Mouse (Mus musculus) embryonic facial prominence, embryonic 10.5 days (tissue): ENCODE measurements around the gene Slc38a10. TPM values are rescaled to one million over a fixed set of nuclear protein-coding genes. Genes with fewer than 3 reads are reported as not detected.

Experiments used
- DNase-seq: peaks from one replicate; pipeline ENCODE4 v3.0.0-alpha.2; 2017; ENCODE audit warnings: low spot score
- H3K27ac ChIP-seq: fragments of 300-500 bp; sonication (generic); replicated peaks from 2 replicates; pipeline ENCODE4 v1.5.1; 2016; ENCODE audit warnings: mild to moderate bottlenecking
- H3K27me3 ChIP-seq: fragments of 300-500 bp; sonication (generic); replicated peaks from 2 replicates; pipeline ENCODE4 v1.6.1; 2016; ENCODE audit warnings: low read depth, mild to moderate bottlenecking; ENCODE audit not compliant: poor library complexity, severe bottlenecking
- H3K36me3 ChIP-seq: fragments of 300-500 bp; sonication (generic); replicated peaks from 2 replicates; pipeline ENCODE4 v1.6.1; 2016; ENCODE audit warnings: mild to moderate bottlenecking, moderate library complexity
- H3K4me1 ChIP-seq: fragments of 300-500 bp; sonication (generic); 2 replicates; pipeline ENCODE4 v1.6.1; 2016
- H3K4me3 ChIP-seq: fragments of 300-500 bp; sonication (generic); 2 replicates; pipeline ENCODE4 v1.5.1; 2016; ENCODE audit warnings: mild to moderate bottlenecking, moderate library complexity
- H3K9me3 ChIP-seq: fragments of 300-500 bp; sonication (generic); 2 replicates; pipeline ENCODE4 v1.6.1; 2016; ENCODE audit warnings: mild to moderate bottlenecking
- WGBS: fragments of 180-500 bp; shearing (Covaris S2); methylation state at CpG from one replicate; pipeline ENCODE4 v1.1.7; 2016; 5-methylcytosine and 5-hydroxymethylcytosine counted together
- polyA plus RNA-seq: library from polyadenylated mRNA; unstranded; fragments of >200 nt; fragmentation: Nextera tagmentation; extraction: Ambion mirVana; gene quantifications from 2 replicates; pipeline ENCODE4 v1.2.1, GENCODE M21; 2016

Slc38a10 gene
- polyA plus RNA-seq, 1 experiment from 2014 or later, result 99.0 TPM

GRCm38 (mm10) chr11:120109558-120110210 lies 41.5 kb downstream of the Slc38a10 start:
- H3K4me3 ChIP-seq, result no peak overlapping the region
- 74% methylated on average over 14 of the region's 14 CpGs for WGBS
- H3K36me3 ChIP-seq, result peaks cover 90% of the 10 kb centered on the region
- DNase-seq, result no peak
- H3K9me3 ChIP-seq, result no peaks in the 10 kb centered on the region
- H3K27ac ChIP-seq, result no peak overlapping the region
- peaks cover 18% of the 10 kb centered on the region for H3K4me1 ChIP-seq
- H3K27me3 ChIP-seq, result no peaks in the 10 kb centered on the region

- WGBS, result 89% methylated on average over 9 of the region's 9 CpGs
- peaks cover 86% of the 10 kb centered on the region for H3K36me3 ChIP-seq
Observed at GRCm38 (mm10) chr11:120107796-120108195, 43.4 kb downstream of the Slc38a10 start.

GRCm38 (mm10) chr11:120107026-120107425 lies 44.1 kb downstream of the Slc38a10 start:
- Histone ChIP-seq H3K4me3 (no peak overlapping the region), H3K9me3 (no peaks in the 10 kb centered on the region), H3K27me3 (no peaks in the 10 kb centered on the region), H3K4me1 (no peaks in the 10 kb centered on the region), H3K36me3 (peaks cover 78% of the 10 kb centered on the region), H3K27ac (no peak overlapping the region)
- WGBS, result 78% methylated on average over 2 of the region's 2 CpGs
- no peak for DNase-seq

More at GRCm38 (mm10) chr11:120107796-120108195, 43.4 kb downstream of the Slc38a10 start:
- Histone ChIP-seq H3K4me1 (peaks cover 6% of the 10 kb centered on the region; the same call in 1 of the 2 replicates), H3K4me3 (no peak overlapping the region), H3K27me3 (no peaks in the 10 kb centered on the region), H3K27ac (no peak overlapping the region), H3K9me3 (no peaks in the 10 kb centered on the region)
- no peak for DNase-seq

- Histone ChIP-seq H3K27me3 (no peaks in the 10 kb centered on the region), H3K9me3 (no peaks in the 10 kb centered on the region)
- 92% methylated on average over 3 of the region's 3 CpGs for WGBS
Observed at GRCm38 (mm10) chr11:120103431-120103997, 47.6 kb downstream of the Slc38a10 start.

GRCm38 (mm10) chr11:120101036-120101435 lies 50.1 kb downstream of the Slc38a10 start:
- no peak overlapping the region for H3K27ac ChIP-seq
- H3K9me3 ChIP-seq, result no peaks in the 10 kb centered on the region
- H3K36me3 ChIP-seq, result peaks cover 48% of the 10 kb centered on the region
- peak; percentile 77 for DNase-seq
- no peak overlapping the region for H3K4me3 ChIP-seq
- H3K4me1 ChIP-seq, result peaks cover 30% of the 10 kb centered on the region
- no peaks in the 10 kb centered on the region for H3K27me3 ChIP-seq
- 10% methylated on average over 3 of the region's 3 CpGs for WGBS

More at GRCm38 (mm10) chr11:120103431-120103997, 47.6 kb downstream of the Slc38a10 start:
- Histone ChIP-seq H3K27ac (no peak overlapping the region), H3K36me3 (peaks cover 65% of the 10 kb centered on the region), H3K4me1 (peaks cover 19% of the 10 kb centered on the region), H3K4me3 (no peak overlapping the region)
- DNase-seq, result no peak

GRCm38 (mm10) chr11:120098588-120099511 lies 52.3 kb downstream of the Slc38a10 start, which contains the start of the genes Tepsin and Ndufaf8:
Gene Tepsin (minus strand): TSS chr11:120098731.
Gene Ndufaf8 (plus strand): TSS chr11:120098928.
- H3K36me3 ChIP-seq, result peaks cover 47% of the 10 kb centered on the region
- H3K4me1 ChIP-seq, result peaks cover 30% of the 10 kb centered on the region
- peak within 1 kb of the TSS; percentile 93 for H3K4me3 ChIP-seq
- peak; percentile 98 for DNase-seq
- H3K27ac ChIP-seq, result peak within 1 kb of the TSS; percentile 92
- H3K9me3 ChIP-seq, result no peaks in the 10 kb centered on the region
- no peaks in the 10 kb centered on the region for H3K27me3 ChIP-seq
- WGBS, result under 1% methylated on average over 77 of the region's 77 CpGs

GRCm38 (mm10) chr11:120092817-120093591 lies 58.1 kb downstream of the Slc38a10 start:
- Histone ChIP-seq H3K27ac (no peak overlapping the region), H3K4me1 (peaks cover 8% of the 10 kb centered on the region), H3K27me3 (no peaks in the 10 kb centered on the region), H3K9me3 (no peaks in the 10 kb centered on the region), H3K36me3 (peaks cover 65% of the 10 kb centered on the region), H3K4me3 (no peak overlapping the region)
- 81% methylated on average over 23 of the region's 23 CpGs for WGBS
- no peak for DNase-seq

- no peak for DNase-seq
- Histone ChIP-seq H3K36me3 (peaks cover 54% of the 10 kb centered on the region), H3K4me3 (no peak overlapping the region), H3K4me1 (peaks cover 14% of the 10 kb centered on the region), H3K27me3 (no peaks in the 10 kb centered on the region), H3K9me3 (no peaks in the 10 kb centered on the region), H3K27ac (no peak overlapping the region)
- WGBS, result 90% methylated on average over 4 of the region's 4 CpGs
Observed at GRCm38 (mm10) chr11:120090661-120091060, 60.5 kb downstream of the Slc38a10 start.

- Histone ChIP-seq H3K9me3 (no peaks in the 10 kb centered on the region), H3K36me3 (peaks cover 47% of the 10 kb centered on the region), H3K4me3 (peak within 1 kb of the TSS; percentile 81), H3K4me1 (peaks cover 25% of the 10 kb centered on the region), H3K27ac (peak within 1 kb of the TSS; percentile 94), H3K27me3 (no peaks in the 10 kb centered on the region)
- under 1% methylated on average over 42 of the region's 42 CpGs for WGBS
- DNase-seq, result peak; percentile 99
Observed at GRCm38 (mm10) chr11:120086702-120087152, 64.4 kb downstream of the Slc38a10 start, which contains the start of gene Cep131. Gene Cep131 (minus strand): TSS chr11:120086827.

- Histone ChIP-seq H3K4me3 (peak overlapping the region; percentile 81), H3K27ac (peak overlapping the region; percentile 94), H3K4me1 (peaks cover 25% of the 10 kb centered on the region), H3K36me3 (peaks cover 47% of the 10 kb centered on the region), H3K9me3 (no peaks in the 10 kb centered on the region), H3K27me3 (no peaks in the 10 kb centered on the region)
- WGBS, result under 1% methylated on average over 25 of the region's 25 CpGs
- DNase-seq, result no peak
Observed at GRCm38 (mm10) chr11:120085891-120086627, 65.1 kb downstream of the Slc38a10 start.

GRCm38 (mm10) chr11:120080282-120080681 lies 70.9 kb downstream of the Slc38a10 start:
- peaks cover 11% of the 10 kb centered on the region for H3K4me1 ChIP-seq
- peaks cover 96% of the 10 kb centered on the region for H3K36me3 ChIP-seq
- no peaks in the 10 kb centered on the region for H3K9me3 ChIP-seq
- no peaks in the 10 kb centered on the region for H3K27me3 ChIP-seq
- no peak overlapping the region for H3K4me3 ChIP-seq
- no peak overlapping the region for H3K27ac ChIP-seq
- WGBS, result 92% methylated on average over 6 of the region's 6 CpGs
- no peak for DNase-seq
